Mouse (Mus musculus): ENCODE measurements around the gene Arid5a.

Arid5a gene

GRCm38 (mm10) chr1:36296466-36297149 lies 10.9 kb upstream of the Arid5a start:
- DNase-seq = no peak

- no peak for DNase-seq
These were observed 9.4 kb upstream of the Arid5a start for GRCm38 (mm10) chr1:36298107-36298506.

- DNase-seq = no peak
These were observed 8.4 kb upstream of the Arid5a start for GRCm38 (mm10) chr1:36299126-36299525.

- DNase-seq = no peak
These were observed 7.9 kb upstream of the Arid5a start for GRCm38 (mm10) chr1:36299676-36300075.

GRCm38 (mm10) chr1:36300486-36300885 lies 7.0 kb upstream of the Arid5a start:
- no peak for DNase-seq

GRCm38 (mm10) chr1:36302273-36302672 lies 5.3 kb upstream of the Arid5a start:
- DNase-seq = no peak

GRCm38 (mm10) chr1:36302957-36303356 lies 4.6 kb upstream of the Arid5a start:
- no peak for DNase-seq

- DNase-seq = peak; percentile 66
These were observed 3.9 kb upstream of the Arid5a start for GRCm38 (mm10) chr1:36303381-36304320.

- no peak for DNase-seq
These were observed 2.8 kb upstream of the Arid5a start for GRCm38 (mm10) chr1:36304764-36305163.

- no peak for DNase-seq
These were observed 1.4 kb upstream of the Arid5a start for GRCm38 (mm10) chr1:36306120-36306519.

GRCm38 (mm10) chr1:36307121-36307494 lies 425 bp upstream of the Arid5a start:
- DNase-seq = no peak

- DNase-seq = no peak
These were observed 943 bp downstream of the Arid5a start for GRCm38 (mm10) chr1:36308451-36308901.

- no peak for DNase-seq
These were observed 1.5 kb downstream of the Arid5a start for GRCm38 (mm10) chr1:36308966-36309475.

GRCm38 (mm10) chr1:36309498-36309901 lies 2.0 kb downstream of the Arid5a start:
- no peak for DNase-seq

GRCm38 (mm10) chr1:36314959-36315775 lies 7.6 kb downstream of the Arid5a start:
- no peak for DNase-seq

GRCm38 (mm10) chr1:36315776-36316100 lies 8.2 kb downstream of the Arid5a start:
- DNase-seq = no peak

GRCm38 (mm10) chr1:36321164-36321563 lies 13.6 kb downstream of the Arid5a start:
- no peak for DNase-seq

GRCm38 (mm10) chr1:36321829-36322573 lies 14.5 kb downstream of the Arid5a start:
- peak; percentile 37 for DNase-seq

GRCm38 (mm10) chr1:36323076-36323475 lies 15.5 kb downstream of the Arid5a start:
- DNase-seq = no peak

GRCm38 (mm10) chr1:36323746-36324448 lies 16.4 kb downstream of the Arid5a start:
- peak; percentile 75 for DNase-seq

GRCm38 (mm10) chr1:36325900-36326321 lies 18.4 kb downstream of the Arid5a start:
- no peak for DNase-seq

GRCm38 (mm10) chr1:36326815-36327214 lies 19.3 kb downstream of the Arid5a start:
- DNase-seq = no peak
